Mouse (Mus musculus) frontal cortex, postnatal 10 days (tissue): ENCODE data around the gene Mbd4.

Experiments used
- DNase-seq, 2 experiments: peaks; one replicate each; pipeline ENCODE4 v3.0.0; 2022; ENCODE audit warnings: low spot score in 2 of 2, mixed read lengths in 1 of 2

The Mbd4 gene

DNA sequence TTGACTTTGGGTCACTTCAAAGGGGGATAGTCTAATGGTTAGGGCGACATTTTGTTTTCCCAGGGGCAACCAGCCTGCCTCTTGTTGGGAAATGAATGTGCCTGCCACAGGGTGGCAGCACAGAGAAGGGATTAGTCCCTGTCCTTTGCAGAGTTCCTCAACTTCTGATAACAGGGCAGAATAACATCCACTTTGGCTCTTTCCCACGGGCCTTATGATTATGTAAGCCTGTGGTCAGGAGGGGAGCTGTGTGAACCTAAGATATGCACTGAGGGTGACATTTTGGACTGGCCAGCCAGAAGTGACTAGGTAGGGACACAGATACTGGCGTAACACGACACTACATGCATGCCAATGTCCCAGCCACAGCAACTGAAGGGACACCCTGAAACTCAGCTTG is 39.1 kb downstream of the Mbd4 start:
- peak in 1 of 2 experiments; percentile 44 for DNase-seq

DNA sequence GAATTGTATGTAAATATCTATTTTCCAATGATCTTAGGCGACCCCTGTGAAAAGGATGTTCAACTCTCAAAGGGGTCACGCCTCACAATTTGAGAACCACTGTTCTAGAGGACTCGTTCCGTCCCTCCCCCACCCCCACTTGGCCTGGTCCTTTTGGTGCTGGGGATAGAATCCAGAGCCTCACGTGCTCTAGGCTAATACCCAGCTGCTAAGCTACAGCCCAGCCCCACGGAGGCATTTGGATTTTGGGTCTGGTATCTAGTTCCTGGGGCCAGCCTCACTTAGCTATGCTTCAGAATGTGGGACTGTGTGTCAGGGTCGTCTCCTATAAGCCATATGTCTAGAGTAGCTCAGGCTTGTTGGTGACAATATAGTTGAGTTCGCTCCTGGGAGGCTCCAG is 41.6 kb downstream of the Mbd4 start:
- no peak for DNase-seq

- peak; percentile 75 to 84 for DNase-seq
Observed at GRCm38 (mm10) chr6:115808488-115809231, 44.5 kb downstream of the Mbd4 start, which contains the start of gene Rpl32. Rpl32 (minus strand) TSS chr6:115808747.

DNA sequence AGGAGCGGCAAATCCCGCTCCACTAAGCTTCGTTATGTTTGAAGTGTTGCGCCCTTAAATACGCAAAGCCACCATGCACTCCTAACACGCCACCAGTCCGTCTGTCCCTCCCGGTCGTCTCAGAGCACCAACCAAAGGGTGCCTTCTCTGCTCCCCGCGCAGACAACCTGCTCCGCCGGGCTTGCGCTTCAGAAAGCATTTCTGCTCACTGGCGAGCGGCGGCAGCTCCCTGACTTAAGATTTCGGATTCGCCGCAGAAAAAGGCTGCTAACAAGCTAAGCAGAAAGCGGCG is 45.0 kb downstream of the Mbd4 start:
- no peak for DNase-seq

DNA sequence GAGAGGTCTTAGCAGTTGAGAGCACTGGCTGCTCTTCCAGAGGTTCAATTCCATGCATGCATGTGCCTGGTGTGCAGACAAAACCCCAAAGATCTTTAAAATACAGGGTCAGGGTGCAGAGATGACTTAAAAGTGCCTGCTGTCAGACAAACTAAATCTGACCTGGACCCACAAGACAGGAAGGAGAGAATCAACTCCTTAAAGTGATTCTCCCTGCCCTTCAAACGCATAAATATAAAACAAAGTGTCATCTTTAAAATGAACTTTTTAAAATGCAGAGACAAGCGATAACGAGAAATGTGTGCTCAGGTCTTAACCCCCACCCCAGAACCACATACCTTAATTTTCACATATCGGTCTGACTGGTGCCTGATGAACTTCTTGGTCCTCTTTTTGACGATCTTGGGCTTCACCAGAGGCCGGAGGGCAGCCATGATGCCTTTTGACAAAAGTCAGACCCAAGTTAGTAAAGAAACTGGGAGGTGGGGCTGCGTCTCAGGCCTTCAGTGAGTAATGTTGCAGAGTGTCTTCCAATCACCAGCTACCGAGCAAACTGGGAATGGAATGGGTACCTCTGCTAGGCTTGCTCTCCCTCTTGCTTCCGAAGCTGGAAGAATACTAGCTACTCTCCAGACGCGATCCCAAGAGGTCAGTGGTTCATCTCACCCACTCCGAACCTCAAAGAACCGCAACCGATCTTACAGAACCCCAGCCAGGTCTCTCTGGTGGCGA is 45.5 kb downstream of the Mbd4 start:
- DNase-seq, result no peak

DNA sequence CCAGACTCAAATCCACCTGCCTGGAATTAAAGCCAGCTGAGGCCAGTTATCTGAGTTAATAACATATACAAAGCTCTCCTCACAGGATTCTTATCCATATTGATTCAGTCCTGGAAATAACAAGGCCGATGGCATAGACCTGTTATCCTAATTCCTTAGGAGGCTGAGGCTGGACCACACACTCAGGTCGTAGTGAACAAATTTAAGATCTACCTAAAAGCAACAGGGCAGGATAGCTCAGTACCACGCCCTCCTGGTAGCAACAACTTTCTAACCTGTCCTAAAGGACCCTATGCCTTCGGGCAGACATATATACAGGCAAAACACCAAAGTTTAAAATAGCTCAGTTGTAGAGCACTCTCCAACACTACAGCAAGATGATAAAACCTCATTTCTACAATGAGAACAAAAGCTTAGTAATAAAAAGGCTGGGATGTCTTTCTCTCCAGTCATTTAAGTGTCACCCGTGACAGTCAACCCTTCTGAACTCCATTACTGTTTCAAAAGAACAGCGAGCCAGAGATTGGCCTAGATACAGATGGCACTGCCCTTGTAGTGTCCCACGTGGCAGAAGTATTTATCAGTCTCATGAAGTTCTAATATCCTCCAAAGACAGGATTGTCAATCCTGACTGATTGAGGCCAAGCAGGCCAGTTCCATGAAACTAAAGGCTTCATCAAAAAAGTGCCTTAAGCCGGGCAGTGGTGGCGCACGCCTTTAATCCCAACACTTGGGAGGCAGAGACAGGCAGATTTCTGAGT is 48.6 kb downstream of the Mbd4 start:
- no peak for DNase-seq

DNA sequence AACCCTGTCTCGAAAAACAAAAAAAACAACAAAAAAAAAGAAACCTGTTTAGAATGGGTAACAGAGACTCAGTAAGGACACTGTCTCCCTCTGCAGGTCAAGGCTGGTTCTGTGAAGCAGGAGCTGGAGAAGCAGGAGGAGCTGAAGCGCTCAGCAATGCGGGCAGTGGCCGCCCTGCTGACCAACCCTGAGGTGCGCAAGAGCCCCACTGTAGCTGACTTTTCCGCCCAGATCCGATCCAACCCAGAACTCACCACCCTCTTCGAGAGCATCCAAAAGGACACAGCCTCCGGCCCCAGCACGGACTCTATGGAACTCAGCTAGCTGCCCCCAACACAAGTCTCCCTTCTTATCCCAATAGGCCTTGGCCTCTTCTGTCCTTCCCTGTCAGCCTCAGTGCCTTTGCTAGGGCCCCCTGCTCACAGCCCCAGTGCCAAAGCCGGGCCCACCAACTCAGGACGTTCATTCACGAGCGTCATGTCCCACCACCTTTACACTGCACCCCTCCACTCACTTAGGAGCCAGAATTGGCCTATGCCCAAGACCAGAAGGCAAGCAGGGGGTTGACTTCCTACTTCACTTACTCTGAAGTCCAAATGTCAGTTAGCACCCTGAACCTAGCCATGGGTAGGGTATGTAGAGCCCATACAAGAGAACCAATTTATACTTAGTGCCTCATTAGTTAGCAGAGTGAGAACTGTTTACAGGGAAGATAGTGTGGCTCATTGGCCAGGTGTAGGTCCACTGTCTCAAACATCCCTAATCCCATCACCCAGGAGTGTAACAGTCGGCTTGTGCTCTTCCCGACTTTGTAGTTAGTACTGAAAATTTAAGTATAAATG is 49.4 kb downstream of the Mbd4 start:
- peak; percentile 55 to 73 for DNase-seq

DNA sequence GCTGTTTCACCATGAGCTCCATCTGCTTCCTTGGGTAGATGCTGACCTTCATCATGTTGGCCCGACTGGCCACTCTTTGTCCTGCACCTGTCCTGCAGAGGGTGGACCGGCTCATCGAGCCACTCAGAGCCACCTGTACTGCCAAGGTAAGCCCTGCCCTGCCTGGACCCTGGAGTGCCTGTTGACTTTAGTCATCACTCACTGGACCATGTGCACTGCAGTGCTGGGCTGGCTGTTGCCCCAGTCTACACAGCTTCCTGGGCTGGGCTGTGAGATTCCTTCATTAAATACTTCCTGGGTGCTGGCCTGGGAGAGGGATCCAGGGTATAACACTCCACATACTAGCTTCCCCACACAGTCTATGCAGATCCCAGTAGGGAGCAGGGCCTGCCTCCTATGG is 51.4 kb downstream of the Mbd4 start:
- no peak for DNase-seq

DNA sequence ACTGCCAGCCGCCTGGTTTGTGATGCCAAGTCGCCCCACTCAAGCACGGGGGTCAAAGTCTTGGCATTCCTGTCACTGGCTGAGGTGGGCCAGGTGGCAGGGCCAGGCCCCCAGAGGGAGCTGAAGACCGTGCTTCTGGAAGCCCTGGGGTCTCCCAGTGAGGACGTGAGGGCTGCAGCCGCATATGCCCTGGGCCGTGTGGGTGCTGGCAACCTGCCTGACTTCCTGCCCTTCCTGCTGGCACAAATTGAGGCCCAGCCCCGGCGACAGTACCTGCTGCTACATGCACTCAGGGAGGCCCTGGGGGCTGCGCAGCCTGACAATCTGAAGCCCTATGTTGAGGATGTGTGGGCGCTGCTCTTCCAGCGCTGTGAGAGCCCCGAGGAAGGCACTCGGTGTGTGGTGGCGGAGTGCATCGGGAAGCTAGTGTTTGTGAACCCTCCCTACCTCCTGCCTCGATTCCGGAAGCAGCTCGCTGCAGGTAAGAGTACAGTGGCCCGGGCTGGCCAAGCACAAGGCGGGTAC is 60.4 kb downstream of the Mbd4 start:
- DNase-seq, result no peak

- DNase-seq, result peak; percentile 26 to 31
Observed at GRCm38 (mm10) chr6:115791842-115792686, 61.1 kb downstream of the Mbd4 start.

DNA sequence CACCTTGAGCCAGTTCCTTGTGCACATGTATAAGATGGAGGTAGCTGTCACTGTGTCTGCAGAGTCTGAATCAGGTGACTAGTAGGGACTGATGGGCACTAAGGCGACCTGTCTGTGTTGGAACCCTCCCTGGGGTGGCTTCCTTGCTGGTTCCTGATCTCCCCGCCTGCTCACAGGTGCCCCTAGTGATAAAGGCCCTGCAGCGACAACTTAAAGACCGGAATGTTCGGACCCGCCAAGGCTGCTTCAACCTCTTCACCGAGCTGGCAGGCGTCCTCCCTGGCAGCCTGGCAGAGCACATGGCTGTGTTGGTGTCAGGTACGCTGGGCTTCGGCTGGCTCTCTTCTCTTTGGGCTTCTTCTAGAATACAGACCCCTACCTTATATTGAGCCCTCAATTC is 62.2 kb downstream of the Mbd4 start:
- no peak for DNase-seq
